Mouse (Mus musculus): ENCODE measurements around the gene Thsd7b. TPM values are rescaled to one million over a fixed set of nuclear protein-coding genes. Genes with fewer than 3 reads are reported as not detected.

Gene Thsd7b
- polyA plus RNA-seq, 1 experiment from 2014 or later, result 0.45 TPM

GRCm38 (mm10) chr1:129493929-129494328 lies 220.8 kb downstream of the Thsd7b start:
- no peak overlapping the region for H3K4me2 ChIP-seq (ENCODE audit: low read depth, low read length)
- ATAC-seq, result no peak
- no peak overlapping the region for H3K9ac ChIP-seq (ENCODE audit: low read depth, low read length)
- no peak overlapping the region for H3K27ac ChIP-seq (ENCODE audit: low read length)
- no peaks in the 10 kb centered on the region for H3K36me3 ChIP-seq (ENCODE audit: control insufficient read depth, insufficient read depth, low read length)
- WGBS, result 63% methylated on average over 1 of the region's 1 CpGs
- no peak overlapping the region for H3K4me3 ChIP-seq (ENCODE audit: low read length)
- no peaks in the 10 kb centered on the region for H3K27me3 ChIP-seq (replicated peaks; ENCODE audit: control insufficient read depth, insufficient read depth, low read length)
- no peaks in the 10 kb centered on the region for H3K9me3 ChIP-seq (ENCODE audit: control insufficient read depth, low read length)
- no peaks in the 10 kb centered on the region for H3K4me1 ChIP-seq (ENCODE audit: control insufficient read depth, insufficient read depth, low read length)

- WGBS, result 77% methylated on average over 3 of the region's 3 CpGs
- no peaks in the 10 kb centered on the region for H3K36me3 ChIP-seq (ENCODE audit: control insufficient read depth, insufficient read depth, low read length)
- no peaks in the 10 kb centered on the region for H3K4me1 ChIP-seq (ENCODE audit: control insufficient read depth, insufficient read depth, low read length)
- no peaks in the 10 kb centered on the region for H3K9me3 ChIP-seq (ENCODE audit: control insufficient read depth, low read length)
- no peak overlapping the region for H3K4me3 ChIP-seq (ENCODE audit: low read length)
- H3K27me3 ChIP-seq (replicated peaks; ENCODE audit: control insufficient read depth, insufficient read depth, low read length), result no peaks in the 10 kb centered on the region
- H3K4me2 ChIP-seq (ENCODE audit: low read depth, low read length), result no peak overlapping the region
- ATAC-seq, result no peak
- no peak overlapping the region for H3K9ac ChIP-seq (ENCODE audit: low read depth, low read length)
- H3K27ac ChIP-seq (ENCODE audit: low read length), result no peak overlapping the region
Observed at GRCm38 (mm10) chr1:129501707-129502106, 228.6 kb downstream of the Thsd7b start.

GRCm38 (mm10) chr1:129516379-129516778 lies 243.3 kb downstream of the Thsd7b start:
- Histone ChIP-seq H3K4me3 (ENCODE audit: low read length) (no peak overlapping the region), H3K4me2 (ENCODE audit: low read depth, low read length) (no peak overlapping the region), H3K27ac (ENCODE audit: low read length) (no peak overlapping the region), H3K36me3 (ENCODE audit: control insufficient read depth, insufficient read depth, low read length) (no peaks in the 10 kb centered on the region), H3K27me3 (replicated peaks; ENCODE audit: control insufficient read depth, insufficient read depth, low read length) (no peaks in the 10 kb centered on the region), H3K9me3 (ENCODE audit: control insufficient read depth, low read length) (no peaks in the 10 kb centered on the region), H3K9ac (ENCODE audit: low read depth, low read length) (no peak overlapping the region), H3K4me1 (ENCODE audit: control insufficient read depth, insufficient read depth, low read length) (no peaks in the 10 kb centered on the region)
- ATAC-seq, result no peak
- 86% methylated on average over 1 of the region's 1 CpGs for WGBS

DNA sequence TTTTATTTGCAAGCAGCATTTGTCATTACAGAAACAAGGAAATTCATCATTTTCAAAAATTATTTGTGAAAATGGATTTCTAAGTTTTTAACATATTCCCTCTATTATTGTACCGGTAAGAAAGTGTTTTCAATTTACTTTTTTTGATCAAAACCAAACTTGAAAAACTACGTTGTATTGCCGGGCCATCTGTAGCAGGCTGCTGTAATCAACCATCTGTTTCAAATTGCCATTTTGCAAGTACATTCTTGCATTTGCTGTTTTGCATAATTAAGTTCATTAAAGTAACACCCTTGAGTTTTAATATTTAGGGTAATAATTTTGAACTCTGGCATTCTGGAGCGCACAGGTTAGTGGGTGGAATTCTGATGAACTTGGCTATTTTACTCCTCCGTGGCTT lies 246.6 kb downstream of the Thsd7b start:
- ATAC-seq, result no peak
- H3K4me3 ChIP-seq (ENCODE audit: low read length), result no peak overlapping the region
- H3K9me3 ChIP-seq (ENCODE audit: control insufficient read depth, low read length), result no peaks in the 10 kb centered on the region
- no peak overlapping the region for H3K9ac ChIP-seq (ENCODE audit: low read depth, low read length)
- H3K27me3 ChIP-seq (replicated peaks; ENCODE audit: control insufficient read depth, insufficient read depth, low read length), result no peaks in the 10 kb centered on the region
- no peak overlapping the region for H3K27ac ChIP-seq (ENCODE audit: low read length)
- H3K4me1 ChIP-seq (ENCODE audit: control insufficient read depth, insufficient read depth, low read length), result no peaks in the 10 kb centered on the region
- no peak overlapping the region for H3K4me2 ChIP-seq (ENCODE audit: low read depth, low read length)
- no peaks in the 10 kb centered on the region for H3K36me3 ChIP-seq (ENCODE audit: control insufficient read depth, insufficient read depth, low read length)
- WGBS, result 88% methylated on average over 5 of the region's 5 CpGs

DNA sequence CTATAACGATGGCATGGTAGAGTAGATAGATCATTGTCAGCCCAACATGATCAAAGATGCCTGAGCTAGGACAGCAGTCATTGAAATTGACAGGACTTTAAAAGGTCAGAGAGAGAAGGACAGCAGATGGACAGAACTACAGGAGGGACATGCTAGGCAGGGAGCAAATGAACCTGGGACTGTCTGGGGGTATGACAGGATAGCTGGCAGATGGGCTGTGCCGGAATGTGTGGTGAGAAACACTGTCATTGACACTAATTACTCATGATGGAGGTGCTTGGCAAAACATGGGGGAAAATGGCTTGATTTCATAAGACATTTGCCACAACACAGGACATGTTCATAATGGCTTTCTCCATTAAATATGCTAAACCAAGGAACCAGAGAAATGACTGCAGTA lies 253.9 kb downstream of the Thsd7b start:
- WGBS, result 81% methylated on average over 2 of the region's 2 CpGs
- Histone ChIP-seq H3K36me3 (ENCODE audit: control insufficient read depth, insufficient read depth, low read length) (no peaks in the 10 kb centered on the region), H3K4me3 (ENCODE audit: low read length) (no peak overlapping the region), H3K4me2 (ENCODE audit: low read depth, low read length) (no peak overlapping the region), H3K4me1 (ENCODE audit: control insufficient read depth, insufficient read depth, low read length) (no peaks in the 10 kb centered on the region), H3K9ac (ENCODE audit: low read depth, low read length) (no peak overlapping the region), H3K27me3 (replicated peaks; ENCODE audit: control insufficient read depth, insufficient read depth, low read length) (no peaks in the 10 kb centered on the region), H3K27ac (ENCODE audit: low read length) (no peak overlapping the region), H3K9me3 (ENCODE audit: control insufficient read depth, low read length) (no peaks in the 10 kb centered on the region)
- no peak for ATAC-seq

- Histone ChIP-seq H3K4me3 (ENCODE audit: low read length) (no peak overlapping the region), H3K27ac (ENCODE audit: low read length) (no peak overlapping the region), H3K9ac (ENCODE audit: low read depth, low read length) (no peak overlapping the region), H3K9me3 (ENCODE audit: control insufficient read depth, low read length) (no peaks in the 10 kb centered on the region), H3K4me2 (ENCODE audit: low read depth, low read length) (no peak overlapping the region), H3K27me3 (replicated peaks; ENCODE audit: control insufficient read depth, insufficient read depth, low read length) (no peaks in the 10 kb centered on the region), H3K4me1 (ENCODE audit: control insufficient read depth, insufficient read depth, low read length) (no peaks in the 10 kb centered on the region), H3K36me3 (ENCODE audit: control insufficient read depth, insufficient read depth, low read length) (no peaks in the 10 kb centered on the region)
- WGBS, result 88% methylated on average over 3 of the region's 3 CpGs
- no peak for ATAC-seq
Observed at GRCm38 (mm10) chr1:129532206-129532605, 259.1 kb downstream of the Thsd7b start.

DNA sequence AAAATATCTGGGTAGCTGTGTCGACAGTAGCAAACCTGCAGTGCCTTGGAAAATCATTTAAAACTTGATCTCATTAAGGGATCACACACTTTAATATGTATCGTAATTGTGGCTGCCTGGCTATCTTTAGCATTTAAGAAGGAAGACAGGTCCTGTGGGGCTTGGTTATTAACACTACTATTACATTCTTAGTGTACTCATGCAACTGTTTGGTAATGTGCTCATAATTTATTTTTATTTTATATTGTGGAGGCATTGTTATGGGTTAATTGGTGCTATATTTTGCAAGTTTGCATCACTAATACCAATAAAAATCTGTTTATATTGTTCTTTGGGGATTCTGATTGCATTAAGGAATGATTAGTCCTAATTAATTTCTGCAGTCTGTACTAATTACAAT lies 265.4 kb downstream of the Thsd7b start:
- Histone ChIP-seq H3K27ac (ENCODE audit: low read length) (no peak overlapping the region), H3K27me3 (replicated peaks; ENCODE audit: control insufficient read depth, insufficient read depth, low read length) (no peaks in the 10 kb centered on the region), H3K4me2 (ENCODE audit: low read depth, low read length) (no peak overlapping the region), H3K4me1 (ENCODE audit: control insufficient read depth, insufficient read depth, low read length) (no peaks in the 10 kb centered on the region), H3K4me3 (ENCODE audit: low read length) (no peak overlapping the region), H3K9me3 (ENCODE audit: control insufficient read depth, low read length) (no peaks in the 10 kb centered on the region), H3K36me3 (ENCODE audit: control insufficient read depth, insufficient read depth, low read length) (no peaks in the 10 kb centered on the region), H3K9ac (ENCODE audit: low read depth, low read length) (no peak overlapping the region)
- 79% methylated on average over 2 of the region's 2 CpGs for WGBS
- ATAC-seq, result no peak

- WGBS, result 83% methylated on average over 4 of the region's 4 CpGs
- Histone ChIP-seq H3K36me3 (ENCODE audit: control insufficient read depth, insufficient read depth, low read length) (no peaks in the 10 kb centered on the region), H3K4me1 (ENCODE audit: control insufficient read depth, insufficient read depth, low read length) (no peaks in the 10 kb centered on the region), H3K4me2 (ENCODE audit: low read depth, low read length) (no peak overlapping the region), H3K9me3 (ENCODE audit: control insufficient read depth, low read length) (no peaks in the 10 kb centered on the region), H3K27ac (ENCODE audit: low read length) (no peak overlapping the region), H3K9ac (ENCODE audit: low read depth, low read length) (no peak overlapping the region), H3K27me3 (replicated peaks; ENCODE audit: control insufficient read depth, insufficient read depth, low read length) (no peaks in the 10 kb centered on the region), H3K4me3 (ENCODE audit: low read length) (no peak overlapping the region)
- ATAC-seq, result no peak
Observed at GRCm38 (mm10) chr1:129538970-129539369, 265.9 kb downstream of the Thsd7b start.

GRCm38 (mm10) chr1:129540751-129541150 lies 267.6 kb downstream of the Thsd7b start:
- Histone ChIP-seq H3K4me2 (ENCODE audit: low read depth, low read length) (no peak overlapping the region), H3K27me3 (replicated peaks; ENCODE audit: control insufficient read depth, insufficient read depth, low read length) (no peaks in the 10 kb centered on the region), H3K4me3 (ENCODE audit: low read length) (no peak overlapping the region), H3K27ac (ENCODE audit: low read length) (no peak overlapping the region), H3K36me3 (ENCODE audit: control insufficient read depth, insufficient read depth, low read length) (no peaks in the 10 kb centered on the region), H3K9me3 (ENCODE audit: control insufficient read depth, low read length) (no peaks in the 10 kb centered on the region), H3K4me1 (ENCODE audit: control insufficient read depth, insufficient read depth, low read length) (no peaks in the 10 kb centered on the region), H3K9ac (ENCODE audit: low read depth, low read length) (no peak overlapping the region)
- no peak for ATAC-seq
- WGBS, result 43% methylated on average over 1 of the region's 1 CpGs

DNA sequence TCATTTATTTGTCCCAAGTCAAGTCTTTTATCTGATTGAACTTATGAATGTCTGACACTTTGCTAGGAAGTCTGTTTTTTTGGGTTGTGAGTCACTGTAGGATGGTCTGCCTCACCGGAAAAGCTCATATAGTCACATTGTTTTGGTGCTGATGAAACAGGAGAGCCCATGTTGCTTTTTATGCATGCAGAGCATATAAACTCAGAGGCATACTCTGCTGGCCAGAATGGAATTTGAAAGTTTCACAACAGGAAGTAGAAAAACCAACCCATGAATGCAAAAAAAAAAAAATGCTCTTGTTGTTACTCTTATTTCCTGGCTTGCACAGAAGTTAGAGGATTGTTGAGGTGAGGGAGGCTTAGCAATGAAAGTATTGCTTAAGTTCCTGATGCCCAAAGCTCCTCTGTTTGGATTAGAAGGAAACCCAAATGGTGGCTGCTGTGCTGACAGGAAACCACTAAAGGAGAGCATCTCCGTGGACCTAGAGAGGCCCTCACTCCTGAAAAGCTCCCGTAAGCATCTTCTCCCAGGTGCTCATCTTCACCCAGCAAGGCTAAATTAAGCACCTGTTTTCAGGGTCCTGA lies 269.6 kb downstream of the Thsd7b start:
- H3K27ac ChIP-seq (ENCODE audit: low read length), result no peak overlapping the region
- 84% methylated on average over 3 of the region's 3 CpGs for WGBS
- ATAC-seq, result no peak
- no peaks in the 10 kb centered on the region for H3K27me3 ChIP-seq (replicated peaks; ENCODE audit: control insufficient read depth, insufficient read depth, low read length)
- no peak overlapping the region for H3K9ac ChIP-seq (ENCODE audit: low read depth, low read length)
- H3K4me1 ChIP-seq (ENCODE audit: control insufficient read depth, insufficient read depth, low read length), result no peaks in the 10 kb centered on the region
- H3K4me2 ChIP-seq (ENCODE audit: low read depth, low read length), result no peak overlapping the region
- no peaks in the 10 kb centered on the region for H3K9me3 ChIP-seq (ENCODE audit: control insufficient read depth, low read length)
- no peaks in the 10 kb centered on the region for H3K36me3 ChIP-seq (ENCODE audit: control insufficient read depth, insufficient read depth, low read length)
- H3K4me3 ChIP-seq (ENCODE audit: low read length), result no peak overlapping the region
